Mouse (Mus musculus) heart, embryonic 16.5 days (tissue): ENCODE data around the gene Actl6b. TPM values are rescaled to one million over a fixed set of nuclear protein-coding genes. Genes with fewer than 3 reads are reported as not detected.
A peak's percentile ranks its signal among the peaks of the same experiment; 100 is the strongest.

Experiments used
- ATAC-seq: fragments of 200-750 bp; cut with Nextera tagmentation; replicated peaks from 2 replicates; pipeline ENCODE4 v1.8.0; 2017; ENCODE audit warnings: moderate number of reproducible peaks; ENCODE audit not compliant: insufficient read depth, low FRiP score; ENCODE audit errors: extremely low read depth
- H3K27ac ChIP-seq: fragments of 300-500 bp; sonication (generic); 2 replicates; pipeline ENCODE4 v1.5.1; 2014; ENCODE audit warnings: mild to moderate bottlenecking, low read length, control low read depth, moderate library complexity
- H3K27me3 ChIP-seq: fragments of 300-500 bp; sonication (generic); 2 replicates; pipeline ENCODE4 v1.6.1; 2014; ENCODE audit warnings: low read length, mixed read lengths; ENCODE audit not compliant: control insufficient read depth, insufficient read depth
- H3K36me3 ChIP-seq: fragments of 300-500 bp; sonication (generic); 2 replicates; pipeline ENCODE4 v1.6.1; 2014; ENCODE audit not compliant: control insufficient read depth, insufficient read depth
- H3K4me1 ChIP-seq: fragments of 300-500 bp; sonication (generic); 2 replicates; pipeline ENCODE4 v1.6.1; 2014; ENCODE audit warnings: low read length, mixed read lengths; ENCODE audit not compliant: control insufficient read depth, insufficient read depth
- H3K4me2 ChIP-seq: fragments of 300-500 bp; sonication (generic); 2 replicates; pipeline ENCODE4 v1.6.1; 2014; ENCODE audit warnings: low read depth, mild to moderate bottlenecking, control low read depth, low read length
- H3K4me3 ChIP-seq: fragments of 300-500 bp; sonication (generic); 2 replicates; pipeline ENCODE4 v1.5.1; 2014; ENCODE audit warnings: mild to moderate bottlenecking, control low read depth, low read length
- H3K9ac ChIP-seq: fragments of 300-500 bp; sonication (generic); 2 replicates; pipeline ENCODE4 v1.6.1; 2014; ENCODE audit warnings: low read length, control low read depth
- H3K9me3 ChIP-seq: fragments of 300-500 bp; sonication (generic); replicated peaks from 2 replicates; pipeline ENCODE4 v1.6.1; 2016; ENCODE audit warnings: low read length; ENCODE audit not compliant: control insufficient read depth
- WGBS: fragments of 180-500 bp; shearing (Covaris S2); extraction: QIAGEN DNeasy Blood & Tissue Kit; methylation state at CpG from one replicate; pipeline ENCODE4 v1.1.7; 2014; 5-methylcytosine and 5-hydroxymethylcytosine counted together
- polyA plus RNA-seq: library from polyadenylated mRNA; unstranded; fragments of >200 nt; fragmentation: Nextera tagmentation; extraction: Ambion mirVana; gene quantifications from 2 replicates; pipeline ENCODE4 v1.2.1, GENCODE M21; 2015

The Actl6b gene
- polyA plus RNA-seq, 1 experiment from 2014 or later, result 0.33 TPM

- no peaks in the 10 kb centered on the region; the same call in 1 of the 2 replicates for H3K27me3 ChIP-seq
- H3K27ac ChIP-seq, result no peak overlapping the region
- H3K4me1 ChIP-seq, result no peaks in the 10 kb centered on the region
- no peaks in the 10 kb centered on the region for H3K36me3 ChIP-seq
- H3K4me3 ChIP-seq, result no peak overlapping the region
- H3K4me2 ChIP-seq, result no peak overlapping the region
- H3K9ac ChIP-seq, result no peak overlapping the region
- H3K9me3 ChIP-seq, result no peaks in the 10 kb centered on the region
- 62% methylated on average over 6 of the region's 6 CpGs for WGBS
- no peak for ATAC-seq
Measured at GRCm38 (mm10) chr5:137565744-137566143, 12.4 kb downstream of the Actl6b start.

GRCm38 (mm10) chr5:137566416-137566815 is 13.1 kb downstream of the Actl6b start:
- no peaks in the 10 kb centered on the region; the same call in 1 of the 2 replicates for H3K27me3 ChIP-seq
- no peaks in the 10 kb centered on the region for H3K4me1 ChIP-seq
- ATAC-seq, result no peak
- no peak overlapping the region for H3K4me2 ChIP-seq
- H3K9me3 ChIP-seq, result no peaks in the 10 kb centered on the region
- no peak overlapping the region for H3K4me3 ChIP-seq
- H3K27ac ChIP-seq, result no peak overlapping the region
- WGBS, result 91% methylated on average over 5 of the region's 5 CpGs
- H3K36me3 ChIP-seq, result no peaks in the 10 kb centered on the region
- no peak overlapping the region for H3K9ac ChIP-seq

- no peak overlapping the region for H3K4me2 ChIP-seq
- no peak overlapping the region for H3K4me3 ChIP-seq
- H3K9me3 ChIP-seq, result no peaks in the 10 kb centered on the region
- no peaks in the 10 kb centered on the region for H3K4me1 ChIP-seq
- ATAC-seq, result no peak
- no peaks in the 10 kb centered on the region; the same call in 1 of the 2 replicates for H3K27me3 ChIP-seq
- H3K36me3 ChIP-seq, result no peaks in the 10 kb centered on the region
- H3K27ac ChIP-seq, result no peak overlapping the region
- H3K9ac ChIP-seq, result no peak overlapping the region
- 77% methylated on average over 8 of the region's 8 CpGs for WGBS
Measured at GRCm38 (mm10) chr5:137568223-137568798, 15.0 kb downstream of the Actl6b start.

- Histone ChIP-seq H3K4me2 (no peak overlapping the region), H3K4me1 (no peaks in the 10 kb centered on the region), H3K27ac (no peak overlapping the region), H3K9ac (no peak overlapping the region), H3K9me3 (no peaks in the 10 kb centered on the region), H3K4me3 (no peak overlapping the region), H3K27me3 (no peaks in the 10 kb centered on the region; the same call in 1 of the 2 replicates), H3K36me3 (no peaks in the 10 kb centered on the region)
- ATAC-seq, result no peak
- WGBS, result 61% methylated on average over 12 of the region's 12 CpGs
Measured at GRCm38 (mm10) chr5:137569031-137569430, 15.7 kb downstream of the Actl6b start.

GRCm38 (mm10) chr5:137569665-137570064 is 16.3 kb downstream of the Actl6b start, which contains the start of gene Tfr2:
Tfr2 (plus strand) TSS chr5:137569840.
- H3K27me3 ChIP-seq, result no peaks in the 10 kb centered on the region; the same call in 1 of the 2 replicates
- H3K36me3 ChIP-seq, result no peaks in the 10 kb centered on the region
- no peak within 1 kb of the TSS for H3K4me2 ChIP-seq
- H3K9me3 ChIP-seq, result no peaks in the 10 kb centered on the region
- WGBS, result 23% methylated on average over 9 of the region's 9 CpGs
- H3K4me1 ChIP-seq, result no peaks in the 10 kb centered on the region
- H3K27ac ChIP-seq, result no peak within 1 kb of the TSS
- ATAC-seq, result peak; percentile 52; the same call in 1 of the 2 replicates
- no peak within 1 kb of the TSS for H3K4me3 ChIP-seq
- H3K9ac ChIP-seq, result no peak within 1 kb of the TSS

- ATAC-seq, result no peak
- H3K4me3 ChIP-seq, result no peak overlapping the region
- H3K4me2 ChIP-seq, result no peak overlapping the region
Measured at GRCm38 (mm10) chr5:137570181-137570580, 16.9 kb downstream of the Actl6b start.

GRCm38 (mm10) chr5:137570691-137571586 is 17.6 kb downstream of the Actl6b start:
- Histone ChIP-seq H3K4me1 (no peaks in the 10 kb centered on the region), H3K27me3 (no peaks in the 10 kb centered on the region; the same call in 1 of the 2 replicates), H3K9ac (no peak overlapping the region), H3K27ac (no peak overlapping the region), H3K9me3 (no peaks in the 10 kb centered on the region), H3K4me2 (no peak overlapping the region), H3K4me3 (no peak overlapping the region), H3K36me3 (no peaks in the 10 kb centered on the region)
- 70% methylated on average over 17 of the region's 17 CpGs for WGBS
- no peak for ATAC-seq

More at GRCm38 (mm10) chr5:137570181-137570580, 16.9 kb downstream of the Actl6b start:
- no peaks in the 10 kb centered on the region for H3K4me1 ChIP-seq
- no peak overlapping the region for H3K9ac ChIP-seq
- no peak overlapping the region for H3K27ac ChIP-seq
- 42% methylated on average over 7 of the region's 7 CpGs for WGBS
- no peaks in the 10 kb centered on the region; the same call in 1 of the 2 replicates for H3K27me3 ChIP-seq
- H3K9me3 ChIP-seq, result no peaks in the 10 kb centered on the region
- H3K36me3 ChIP-seq, result no peaks in the 10 kb centered on the region

- no peak for ATAC-seq
- Histone ChIP-seq H3K27ac (no peak overlapping the region), H3K27me3 (no peaks in the 10 kb centered on the region), H3K9me3 (no peaks in the 10 kb centered on the region), H3K4me2 (peak overlapping the region; percentile 51), H3K36me3 (no peaks in the 10 kb centered on the region), H3K9ac (peak overlapping the region; percentile 1; the same call in 1 of the 2 replicates), H3K4me3 (peak overlapping the region; percentile 21), H3K4me1 (no peaks in the 10 kb centered on the region)
- 11% methylated on average over 27 of the region's 27 CpGs for WGBS
Measured at GRCm38 (mm10) chr5:137574470-137574901, 21.2 kb downstream of the Actl6b start.

- H3K27me3 ChIP-seq, result peaks cover 19% of the 10 kb centered on the region; the same call in 1 of the 2 replicates
- H3K9ac ChIP-seq, result no peak overlapping the region
- no peak overlapping the region for H3K27ac ChIP-seq
- H3K4me3 ChIP-seq, result no peak overlapping the region
- no peak for ATAC-seq
- H3K36me3 ChIP-seq, result no peaks in the 10 kb centered on the region
- H3K9me3 ChIP-seq, result no peaks in the 10 kb centered on the region
- peaks cover 7% of the 10 kb centered on the region; the same call in 1 of the 2 replicates for H3K4me1 ChIP-seq
- WGBS, result 76% methylated on average over 6 of the region's 6 CpGs
- no peak overlapping the region for H3K4me2 ChIP-seq
Measured at GRCm38 (mm10) chr5:137580246-137580645, 26.9 kb downstream of the Actl6b start.
